Mouse (Mus musculus) adrenal gland (tissue): Measurements from ENCODE around the gene Lingo2.

Experiments used
- intact Hi-C: fragments of 180-260 bp; cut with DNase I; formaldehyde crosslinking; loops from one replicate; pipeline ENCODE4 v1.15.1; 2025

Lingo2 gene

GRCm38 (mm10) chr4:35884946-35885460 is 1066.5 kb downstream of the Lingo2 start:
- intact Hi-C loops: no loop called here

GRCm38 (mm10) chr4:35846518-35846917 is 1105.0 kb downstream of the Lingo2 start:
- intact Hi-C loops: no loop called here

GRCm38 (mm10) chr4:35845140-35845539 is 1106.4 kb downstream of the Lingo2 start:
- intact Hi-C loops: no loop called here

GRCm38 (mm10) chr4:35844518-35844917 is 1107.0 kb downstream of the Lingo2 start:
- intact Hi-C loops: no loop called here

- intact Hi-C loops: no loop called here
These were observed 1128.2 kb downstream of the Lingo2 start for GRCm38 (mm10) chr4:35823322-35823870.

- intact Hi-C loops: no loop called here
These were observed 1130.8 kb downstream of the Lingo2 start for GRCm38 (mm10) chr4:35820701-35821100.

- intact Hi-C loops: no loop called here
These were observed 1136.8 kb downstream of the Lingo2 start for GRCm38 (mm10) chr4:35814698-35815097.

GRCm38 (mm10) chr4:35807497-35808210 is 1143.9 kb downstream of the Lingo2 start:
- intact Hi-C loops: no loop called here

GRCm38 (mm10) chr4:35806881-35807464 is 1144.6 kb downstream of the Lingo2 start:
- intact Hi-C loops: no loop called here

- intact Hi-C loops: no loop called here
These were observed 1167.2 kb downstream of the Lingo2 start for GRCm38 (mm10) chr4:35784255-35784921.

- intact Hi-C loops: no loop called here
These were observed 1180.7 kb downstream of the Lingo2 start for GRCm38 (mm10) chr4:35770810-35771209.

- intact Hi-C loops: no loop called here
These were observed 1184.6 kb downstream of the Lingo2 start for GRCm38 (mm10) chr4:35766905-35767304.

- intact Hi-C loops: no loop called here
These were observed 1190.4 kb downstream of the Lingo2 start for GRCm38 (mm10) chr4:35761181-35761580.

GRCm38 (mm10) chr4:35752121-35752860 is 1199.3 kb downstream of the Lingo2 start:
- intact Hi-C loops: no loop called here

GRCm38 (mm10) chr4:35746693-35747092 is 1204.9 kb downstream of the Lingo2 start:
- intact Hi-C loops: no loop called here

GRCm38 (mm10) chr4:35724774-35725173 is 1226.8 kb downstream of the Lingo2 start:
- intact Hi-C loops: no loop called here

- intact Hi-C loops: no loop called here
These were observed 1247.4 kb downstream of the Lingo2 start for GRCm38 (mm10) chr4:35704126-35704525.

- intact Hi-C loops: no loop called here
These were observed 1248.9 kb downstream of the Lingo2 start for GRCm38 (mm10) chr4:35702661-35703060.

GRCm38 (mm10) chr4:35695137-35695522 is 1256.4 kb downstream of the Lingo2 start:
- intact Hi-C loops: no loop called here

GRCm38 (mm10) chr4:35694360-35695136 is 1257.0 kb downstream of the Lingo2 start:
- intact Hi-C loops: no loop called here
